Mouse (Mus musculus) hindbrain, embryonic 10.5 days (tissue): ENCODE results near the gene Gpr45. TPM values are rescaled to one million over a fixed set of nuclear protein-coding genes. Genes with fewer than 3 reads are reported as not detected.
A peak's percentile ranks its signal among the peaks of the same experiment; 100 is the strongest.

Source experiments
- DNase-seq: peaks from one replicate; pipeline ENCODE4 v3.0.0-alpha.2; 2017; ENCODE audit warnings: low spot score
- H3K27ac ChIP-seq: fragments of 300-500 bp; sonication (generic); 2 replicates; pipeline ENCODE4 v1.5.1; 2016; ENCODE audit warnings: mild to moderate bottlenecking, moderate library complexity
- H3K27me3 ChIP-seq: fragments of 300-500 bp; sonication (generic); 2 replicates; pipeline ENCODE4 v1.6.1; 2016; ENCODE audit warnings: mild to moderate bottlenecking; ENCODE audit not compliant: poor library complexity, insufficient read depth, severe bottlenecking
- H3K36me3 ChIP-seq: fragments of 300-500 bp; sonication (generic); 2 replicates; pipeline ENCODE4 v1.6.1; 2016; ENCODE audit warnings: mild to moderate bottlenecking, moderate library complexity
- H3K4me1 ChIP-seq: fragments of 300-500 bp; sonication (generic); replicated peaks from 2 replicates; pipeline ENCODE4 v1.6.1; 2016; ENCODE audit warnings: mild to moderate bottlenecking
- H3K4me3 ChIP-seq: fragments of 300-500 bp; sonication (generic); 2 replicates; pipeline ENCODE4 v1.5.1; 2016; ENCODE audit warnings: mild to moderate bottlenecking, moderate library complexity
- H3K9me3 ChIP-seq: fragments of 300-500 bp; sonication (generic); 2 replicates; pipeline ENCODE4 v1.6.1; 2016; ENCODE audit warnings: mild to moderate bottlenecking, moderate library complexity
- WGBS: fragments of 180-500 bp; shearing (Covaris S2); methylation state at CpG from one replicate; pipeline ENCODE4 v1.1.7; 2016; 5-methylcytosine and 5-hydroxymethylcytosine counted together
- polyA plus RNA-seq: library from polyadenylated mRNA; unstranded; fragments of >200 nt; fragmentation: Nextera tagmentation; extraction: Ambion mirVana; gene quantifications from 2 replicates; pipeline ENCODE4 v1.2.1, GENCODE M21; 2016

Gene Gpr45
- polyA plus RNA-seq: 13.0 and 13.1 TPM in 2 replicates

DNA sequence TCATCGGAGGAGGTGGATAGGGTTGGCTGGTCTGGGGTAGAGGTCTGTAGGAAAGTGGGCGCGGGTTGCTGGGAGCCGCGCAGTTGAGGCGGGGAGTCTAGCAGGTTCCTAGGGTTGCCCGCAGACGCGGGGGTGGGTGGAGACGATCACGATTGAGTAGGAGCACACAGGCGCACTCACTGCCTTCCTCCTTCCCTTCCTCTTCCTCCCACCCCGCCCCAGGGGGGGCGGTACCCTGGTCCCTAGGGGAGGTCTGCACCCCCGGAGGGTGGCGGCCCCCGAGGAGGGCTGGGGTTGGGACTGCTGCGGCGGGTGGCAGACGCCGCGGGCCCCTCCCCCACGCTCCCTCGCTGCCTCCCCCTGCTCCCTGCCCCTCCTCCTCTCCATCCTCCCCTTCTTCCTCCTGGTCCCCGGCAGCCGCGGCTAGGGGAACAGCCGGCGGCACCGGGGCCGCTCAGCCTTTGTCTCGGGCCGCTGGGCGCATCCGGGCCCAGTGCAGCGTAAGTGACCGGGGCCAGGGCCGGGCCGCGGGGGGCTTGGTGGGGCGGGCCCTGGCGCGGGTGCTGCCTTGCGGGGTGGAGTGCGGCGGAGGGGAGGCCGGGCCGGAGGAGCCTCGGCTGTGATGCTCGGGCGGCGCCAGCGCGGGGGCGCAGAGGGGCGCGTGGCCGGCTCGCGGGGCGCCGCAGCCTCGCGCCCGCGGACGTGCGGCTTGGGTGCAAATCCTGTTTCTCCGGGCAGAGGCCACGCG, at the start of gene Gpr45:
TSS of gene Gpr45 (plus strand) at position 139 of the 748 bp plus-strand sequence.
- Histone ChIP-seq H3K4me3 (peak within 1 kb of the TSS; percentile 87), H3K4me1 (peaks cover 31% of the 10 kb centered on the region), H3K27ac (peak within 1 kb of the TSS; percentile 98), H3K27me3 (no peaks in the 10 kb centered on the region), H3K9me3 (no peaks in the 10 kb centered on the region), H3K36me3 (no peaks in the 10 kb centered on the region)
- WGBS: under 1% methylated on average over 70 of the region's 71 CpGs
- peak; percentile 71 for DNase-seq

DNA sequence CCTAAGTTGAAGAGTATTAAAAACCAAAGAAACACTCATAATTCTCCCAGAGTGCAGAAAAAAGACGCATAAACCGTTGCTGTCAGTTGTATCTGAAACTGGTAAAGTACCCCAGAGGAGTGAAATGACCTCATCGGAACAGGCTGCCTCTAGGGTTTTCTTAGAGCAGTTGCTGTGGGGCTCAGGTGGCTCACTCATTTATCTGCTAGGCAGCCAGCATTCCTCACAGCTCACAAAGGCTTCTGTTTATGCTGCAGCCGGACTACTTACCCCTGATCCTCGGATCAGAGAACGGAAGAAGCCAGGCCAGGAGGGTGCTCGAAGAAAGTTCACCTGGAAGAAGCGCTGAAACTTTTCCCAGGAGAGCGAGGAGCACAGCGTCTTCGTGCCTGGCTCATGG, 47.5 kb upstream of the Gpr45 start:
- no peaks in the 10 kb centered on the region for H3K9me3 ChIP-seq
- DNase-seq: no peak
- no peak overlapping the region for H3K4me3 ChIP-seq
- no peak overlapping the region for H3K27ac ChIP-seq
- peaks cover 36% of the 10 kb centered on the region for H3K36me3 ChIP-seq
- H3K27me3 ChIP-seq: no peaks in the 10 kb centered on the region
- 86% methylated on average over 11 of the region's 11 CpGs for WGBS
- H3K4me1 ChIP-seq: no peaks in the 10 kb centered on the region

DNA sequence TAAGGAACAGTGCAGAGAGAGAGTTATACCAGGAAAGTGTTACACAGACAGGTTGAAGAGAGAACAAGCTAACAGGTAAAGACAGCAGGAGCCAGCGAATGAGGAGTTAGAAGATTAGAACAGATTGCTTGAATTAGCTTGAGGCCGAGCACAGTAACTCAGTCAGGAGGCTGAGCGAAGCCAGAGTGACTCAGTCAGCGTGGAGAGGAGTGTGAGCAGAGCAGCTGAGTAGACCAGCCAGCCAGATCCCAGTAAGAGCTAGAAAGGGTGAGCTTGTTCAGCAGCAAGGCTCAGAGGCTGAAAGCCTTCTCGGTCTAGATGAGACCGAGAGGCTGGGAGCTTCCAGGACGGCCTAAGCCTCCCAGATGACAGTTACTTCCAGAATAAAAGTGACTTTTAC, 46.0 kb upstream of the Gpr45 start:
- Histone ChIP-seq H3K4me1 (0 out of 2 replicates have a peak, but pooled peaks cover 9% of the 10 kb centered on the region), H3K27ac (no peak overlapping the region), H3K36me3 (peaks cover 23% of the 10 kb centered on the region), H3K9me3 (no peaks in the 10 kb centered on the region), H3K4me3 (no peak overlapping the region), H3K27me3 (no peaks in the 10 kb centered on the region)
- WGBS: 79% methylated on average over 7 of the region's 7 CpGs
- DNase-seq: no peak

DNA sequence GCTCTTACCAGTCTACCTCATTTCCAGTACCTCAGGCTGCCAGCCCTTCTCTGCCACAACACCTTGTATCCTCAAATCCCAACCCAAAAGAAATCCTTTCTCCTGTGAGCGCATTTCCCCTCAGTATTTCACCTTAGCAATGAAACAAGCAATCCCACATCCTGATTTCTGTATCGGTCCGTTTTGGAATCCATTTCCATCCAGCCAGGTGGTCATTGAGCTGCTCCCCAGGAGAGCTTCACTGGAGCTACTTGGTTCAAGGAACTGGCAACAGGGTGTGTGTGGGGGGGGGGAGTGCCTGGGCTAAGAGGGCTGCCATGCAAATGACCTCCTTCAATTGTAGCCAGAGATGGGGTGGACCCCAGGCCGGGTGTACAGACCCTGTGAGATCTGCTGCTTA, 45.5 kb upstream of the Gpr45 start:
- H3K4me1 ChIP-seq: 0 out of 2 replicates have a peak, but pooled peaks cover 9% of the 10 kb centered on the region
- H3K27ac ChIP-seq: no peak overlapping the region
- H3K9me3 ChIP-seq: no peaks in the 10 kb centered on the region
- 48% methylated on average over 4 of the region's 4 CpGs for WGBS
- peaks cover 23% of the 10 kb centered on the region for H3K36me3 ChIP-seq
- no peaks in the 10 kb centered on the region for H3K27me3 ChIP-seq
- DNase-seq: no peak
- no peak overlapping the region for H3K4me3 ChIP-seq

DNA sequence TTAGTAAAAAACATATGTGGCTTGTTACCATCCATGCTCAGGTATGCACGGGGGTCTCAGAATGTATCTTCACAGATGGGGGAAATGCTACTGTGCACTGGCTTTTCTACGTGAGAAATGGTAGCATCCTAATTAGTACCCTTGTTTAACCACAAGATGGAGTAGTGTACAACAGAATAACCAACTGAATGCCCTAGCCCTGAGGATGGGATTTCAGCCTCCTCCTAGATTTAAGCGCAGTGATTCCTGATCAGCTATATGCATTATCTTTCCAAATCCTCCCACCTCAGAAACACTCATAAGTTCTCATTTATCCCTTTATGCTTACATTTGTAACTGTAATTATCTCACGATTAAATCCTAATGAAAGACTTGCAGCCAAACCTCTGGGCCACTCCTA, 37.6 kb upstream of the Gpr45 start:
- 17% methylated on average over 4 of the region's 4 CpGs for WGBS
- no peak for DNase-seq
- no peaks in the 10 kb centered on the region for H3K36me3 ChIP-seq
- no peaks in the 10 kb centered on the region for H3K9me3 ChIP-seq
- peaks cover 15% of the 10 kb centered on the region for H3K4me1 ChIP-seq
- no peaks in the 10 kb centered on the region for H3K27me3 ChIP-seq
- H3K27ac ChIP-seq: no peak overlapping the region
- no peak overlapping the region for H3K4me3 ChIP-seq

DNA sequence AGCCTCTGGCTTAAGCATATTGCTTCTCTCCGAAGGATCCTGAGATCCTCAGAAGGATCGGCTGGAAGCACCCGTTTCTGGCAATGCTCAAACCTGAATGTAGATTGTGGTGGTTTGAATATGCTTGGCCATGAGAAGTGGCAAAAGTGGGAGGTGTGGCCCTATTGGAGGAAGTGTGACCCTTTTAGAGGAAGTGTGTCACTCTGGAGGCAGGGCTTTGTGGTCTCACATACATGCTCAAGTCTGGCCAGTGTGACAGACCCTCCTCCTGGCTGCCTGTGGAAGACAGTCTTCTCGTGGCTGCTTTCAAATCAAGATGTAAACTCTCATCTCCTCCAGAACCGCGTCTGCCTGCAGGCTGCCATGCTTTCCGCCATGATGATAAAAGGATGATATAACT, 36.0 kb upstream of the Gpr45 start:
- Histone ChIP-seq H3K4me3 (no peak overlapping the region), H3K36me3 (no peaks in the 10 kb centered on the region), H3K27me3 (no peaks in the 10 kb centered on the region), H3K27ac (no peak overlapping the region), H3K9me3 (no peaks in the 10 kb centered on the region), H3K4me1 (peaks cover 7% of the 10 kb centered on the region)
- no peak for DNase-seq
- 83% methylated on average over 7 of the region's 7 CpGs for WGBS

DNA sequence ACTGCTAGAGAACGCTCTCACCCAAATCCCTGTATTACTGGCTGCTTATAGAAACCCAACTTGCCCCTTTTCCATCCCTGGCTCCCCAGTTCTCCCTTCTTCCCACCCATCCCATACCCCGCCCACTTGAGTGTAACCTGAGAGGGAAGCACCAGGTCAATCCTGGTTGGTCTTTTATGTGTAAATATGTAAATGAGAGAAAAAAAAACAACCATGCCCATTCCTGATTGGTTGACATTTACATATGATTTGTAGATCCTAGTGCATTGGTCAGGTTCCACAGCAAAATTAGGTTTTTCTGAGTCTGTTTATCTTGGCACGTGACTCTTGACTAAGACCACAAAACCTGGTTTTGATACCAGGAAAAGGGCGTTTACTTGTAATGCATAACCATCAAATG, 34.8 kb upstream of the Gpr45 start:
- Histone ChIP-seq H3K4me1 (peaks cover 7% of the 10 kb centered on the region), H3K4me3 (peak overlapping the region; percentile 6; the same call in 1 of the 2 replicates), H3K36me3 (no peaks in the 10 kb centered on the region), H3K27ac (no peak overlapping the region), H3K27me3 (no peaks in the 10 kb centered on the region), H3K9me3 (no peaks in the 10 kb centered on the region)
- DNase-seq: peak; percentile 38
- WGBS: 14% methylated on average over 4 of the region's 4 CpGs

DNA sequence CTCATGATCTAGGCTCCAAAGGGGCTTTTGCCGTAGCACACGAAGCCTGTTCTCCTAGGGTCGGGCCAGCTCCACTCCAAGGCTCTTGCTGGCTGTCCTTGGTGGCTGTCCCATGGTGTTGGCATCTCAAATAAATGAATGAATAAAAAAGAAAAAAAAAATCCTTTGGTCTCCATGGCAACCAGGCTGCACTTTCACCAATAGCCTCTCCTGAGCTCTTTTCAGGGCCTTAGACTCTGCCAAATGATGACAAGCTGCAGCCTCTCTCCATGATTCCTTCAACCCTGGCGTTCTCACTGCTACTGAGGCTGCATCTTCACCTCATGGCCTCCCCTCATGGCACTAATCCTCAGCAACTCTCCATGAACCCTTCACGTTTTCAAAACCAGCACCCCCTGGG, 28.7 kb upstream of the Gpr45 start:
- Histone ChIP-seq H3K36me3 (no peaks in the 10 kb centered on the region), H3K4me1 (peaks cover 7% of the 10 kb centered on the region), H3K9me3 (no peaks in the 10 kb centered on the region), H3K27me3 (no peaks in the 10 kb centered on the region), H3K27ac (no peak overlapping the region), H3K4me3 (no peak overlapping the region)
- whole genome bisulfite sequencing: 49% methylated on average over 5 of the region's 5 CpGs
- DNase-seq: no peak

DNA sequence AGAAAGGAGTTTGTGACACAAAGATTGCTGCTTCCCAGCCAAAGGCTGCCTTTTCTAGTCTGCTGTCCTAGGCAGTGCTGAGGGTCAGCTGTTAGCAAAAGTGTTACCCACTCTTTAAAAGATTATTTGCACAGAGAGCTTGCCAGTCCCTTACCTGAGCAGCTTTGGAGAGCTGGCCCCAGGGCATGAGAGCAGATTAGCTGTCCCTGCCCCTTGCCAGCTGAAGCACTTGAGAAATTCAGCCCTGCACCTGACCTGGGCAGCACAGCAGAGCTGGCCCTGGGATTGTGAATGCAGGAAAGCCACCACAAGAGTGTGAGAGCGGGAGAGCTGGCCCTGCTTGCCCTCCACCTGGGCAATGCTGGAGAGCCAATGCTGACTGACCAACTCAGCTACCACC, 19.1 kb upstream of the Gpr45 start:
- H3K36me3 ChIP-seq: no peaks in the 10 kb centered on the region
- H3K27ac ChIP-seq: no peak overlapping the region
- WGBS: 76% methylated on average over 1 of the region's 1 CpGs
- no peak overlapping the region for H3K4me3 ChIP-seq
- no peaks in the 10 kb centered on the region for H3K27me3 ChIP-seq
- no peaks in the 10 kb centered on the region for H3K4me1 ChIP-seq
- no peaks in the 10 kb centered on the region for H3K9me3 ChIP-seq
- DNase-seq: no peak

DNA sequence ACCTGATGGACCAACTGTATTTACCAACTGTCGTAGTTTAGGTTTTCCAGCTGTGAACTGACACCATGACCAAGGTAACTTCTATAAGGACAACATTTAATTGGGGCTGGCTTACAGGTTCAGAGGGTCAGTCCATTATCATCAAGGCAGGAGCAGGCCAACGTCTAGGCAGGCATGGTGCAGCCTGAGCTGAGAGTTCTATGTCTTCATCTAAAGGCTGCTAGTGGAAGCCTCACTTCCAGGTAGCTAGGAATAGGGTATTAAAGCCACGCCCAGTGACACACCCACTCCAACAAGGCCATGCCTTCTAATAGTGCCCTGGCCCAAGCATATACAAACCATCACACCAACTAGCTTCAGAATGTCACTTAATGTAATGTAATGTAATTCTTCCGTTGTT, 4.2 kb upstream of the Gpr45 start:
- Histone ChIP-seq H3K4me1 (peaks cover 22% of the 10 kb centered on the region), H3K9me3 (no peaks in the 10 kb centered on the region), H3K27me3 (no peaks in the 10 kb centered on the region), H3K4me3 (no peak overlapping the region), H3K36me3 (no peaks in the 10 kb centered on the region), H3K27ac (no peak overlapping the region)
- DNase-seq: no peak
- 78% methylated on average over 4 of the region's 4 CpGs for WGBS

DNA sequence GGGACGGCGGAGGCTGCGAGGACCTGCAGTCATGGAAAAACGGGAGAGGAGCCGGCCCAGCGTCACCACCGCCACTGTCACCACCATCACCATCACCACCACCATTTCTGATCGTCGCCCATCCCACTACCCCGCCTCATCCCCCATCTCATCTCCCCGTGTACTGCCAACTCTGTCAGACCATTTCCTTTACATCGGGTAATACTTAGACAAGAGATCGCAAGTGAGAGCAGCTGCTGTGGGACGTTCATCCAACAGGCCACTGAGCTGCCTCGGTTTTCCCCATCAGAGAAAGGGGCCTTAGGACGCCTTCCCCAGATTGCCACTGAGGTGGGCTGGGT, 780 bp downstream of the Gpr45 start:
- DNase-seq: no peak
- H3K4me1 ChIP-seq: peaks cover 31% of the 10 kb centered on the region
- peak overlapping the region; percentile 98 for H3K27ac ChIP-seq
- WGBS: 2% methylated on average over 16 of the region's 16 CpGs
- H3K4me3 ChIP-seq: peak overlapping the region; percentile 87
- H3K36me3 ChIP-seq: no peaks in the 10 kb centered on the region
- no peaks in the 10 kb centered on the region for H3K27me3 ChIP-seq
- H3K9me3 ChIP-seq: no peaks in the 10 kb centered on the region

DNA sequence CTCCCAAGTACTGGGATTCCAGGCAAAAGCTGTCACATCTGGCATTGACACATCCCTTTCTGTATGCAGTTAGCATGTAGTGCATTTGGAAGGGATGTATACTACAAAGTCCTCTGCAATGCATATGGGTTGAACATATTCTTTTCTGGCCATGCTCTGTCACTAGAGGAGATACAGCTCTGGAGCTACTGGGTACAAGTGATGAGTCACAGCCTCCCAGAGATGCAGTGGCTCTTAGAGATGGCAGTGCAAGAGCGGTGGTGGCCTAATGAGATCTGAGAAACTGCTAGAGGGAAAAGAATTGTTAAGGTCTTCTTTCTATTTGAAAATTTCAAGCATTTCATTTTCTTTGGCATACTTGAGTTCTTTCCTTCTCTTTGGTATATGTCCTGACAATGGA, 4.2 kb downstream of the Gpr45 start:
- no peak for DNase-seq
- H3K36me3 ChIP-seq: no peaks in the 10 kb centered on the region
- H3K27me3 ChIP-seq: no peaks in the 10 kb centered on the region
- no peak overlapping the region for H3K27ac ChIP-seq
- peaks cover 19% of the 10 kb centered on the region for H3K4me1 ChIP-seq
- H3K4me3 ChIP-seq: no peak overlapping the region
- H3K9me3 ChIP-seq: no peaks in the 10 kb centered on the region
- 86% methylated on average over 1 of the region's 1 CpGs for WGBS

DNA sequence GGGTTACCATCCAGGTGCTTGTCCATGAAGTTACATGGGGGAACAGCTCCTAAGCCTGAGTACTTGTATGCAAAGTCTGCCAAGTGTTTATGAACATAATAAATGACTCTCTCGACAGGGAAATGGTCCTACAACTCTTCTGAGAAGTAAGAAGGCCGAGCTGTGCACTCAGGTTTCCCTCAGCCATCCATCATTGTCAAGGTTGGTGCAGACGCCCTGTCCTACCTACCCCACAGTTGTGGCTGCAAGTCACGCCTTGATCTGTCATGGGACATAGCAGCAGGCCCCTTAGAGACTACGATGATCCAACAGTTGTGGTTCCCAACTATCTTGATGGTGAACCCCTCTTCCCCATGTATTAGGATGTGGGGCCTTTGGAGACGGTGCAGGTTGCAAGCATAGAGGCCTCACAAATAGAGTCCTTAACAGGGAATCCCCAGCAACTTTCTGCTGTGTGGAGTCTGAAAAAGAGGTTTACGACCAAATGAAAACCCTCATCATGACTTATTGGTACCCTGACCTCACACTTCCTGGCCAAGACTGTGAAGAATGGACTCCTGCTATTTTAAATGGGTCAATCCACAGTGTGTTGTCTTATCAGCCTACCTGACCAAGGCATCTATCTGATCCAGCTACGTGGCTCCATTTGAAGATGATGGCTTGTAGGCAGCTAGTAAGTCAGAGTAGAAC, 30.6 kb downstream of the Gpr45 start:
- H3K27me3 ChIP-seq: no peaks in the 10 kb centered on the region
- H3K27ac ChIP-seq: no peak overlapping the region
- H3K4me1 ChIP-seq: no peaks in the 10 kb centered on the region
- no peaks in the 10 kb centered on the region for H3K36me3 ChIP-seq
- H3K4me3 ChIP-seq: no peak overlapping the region
- DNase-seq: no peak
- H3K9me3 ChIP-seq: no peaks in the 10 kb centered on the region
- WGBS: 82% methylated on average over 8 of the region's 8 CpGs
